Mouse (Mus musculus) spleen, adult 2 months (tissue): Measurements from ENCODE around the gene Cep89.

Source experiments
- CTCF ChIP-seq: fragments of 200-500 bp; IDR thresholded peaks from 2 replicates; pipeline ENCODE4 v1.5.1; 2011; ENCODE audit warnings: mild to moderate bottlenecking, inconsistent platforms; ENCODE audit not compliant: insufficient read depth, insufficient read length, insufficient replicate concordance; ENCODE audit errors: extremely low read depth
- POLR2A ChIP-seq: fragments of 200-500 bp; IDR thresholded peaks from 2 replicates; pipeline ENCODE4 v1.6.1; 2011; ENCODE audit warnings: low read depth, low read length, inconsistent platforms

DNA sequence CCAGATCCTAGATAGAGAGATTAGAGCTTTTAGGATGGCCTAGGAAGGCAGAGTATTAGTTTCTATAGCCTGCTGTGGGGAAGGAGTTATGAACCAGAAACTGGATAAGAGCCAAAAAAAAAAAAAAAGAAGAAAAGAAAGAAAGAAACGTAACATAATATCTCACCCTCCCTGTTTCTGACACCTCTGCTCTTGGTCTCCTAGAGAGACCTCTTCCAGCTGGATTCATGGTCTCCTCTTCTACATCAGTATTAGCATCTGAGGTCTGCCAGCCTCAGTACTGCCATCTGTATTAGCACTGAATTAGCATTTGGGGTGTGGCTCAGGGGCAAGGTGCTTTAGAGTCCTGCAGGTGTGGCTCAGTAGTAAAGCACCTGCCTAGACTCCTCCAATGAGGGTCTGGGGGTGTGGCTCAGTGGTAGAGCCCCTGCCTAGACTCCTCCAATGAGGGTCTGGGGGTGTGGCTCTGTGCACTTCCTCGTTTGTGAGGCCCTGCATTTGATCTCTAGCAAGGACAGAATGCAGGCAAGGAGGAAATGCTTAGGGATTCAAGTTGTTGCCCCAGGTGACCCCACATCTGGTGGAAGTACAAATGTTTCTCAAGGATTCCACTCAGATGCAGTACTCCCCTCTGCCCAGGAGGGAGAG, 14.0 kb upstream of the Cep89 start:
- no peak for TF ChIP-seq POLR2A
- TF ChIP-seq CTCF: no peak
